Mouse (Mus musculus): ENCODE results near the gene Nfs1. TPM values are rescaled to one million over a fixed set of nuclear protein-coding genes. Genes with fewer than 3 reads are reported as not detected.

Nfs1 gene
- polyA plus RNA-seq, 1 experiment from 2014 or later, result 40.2 TPM

- no peak for ATAC-seq
- Histone ChIP-seq H3K9me3 (ENCODE audit: low read length) (no peaks in the 10 kb centered on the region), H3K9ac (replicated peaks) (no peak overlapping the region), H3K4me2 (ENCODE audit: low read depth, low read length) (no peak overlapping the region), H3K27ac (ENCODE audit: low read depth) (no peak overlapping the region), H3K4me3 (ENCODE audit: low read depth, low read length) (no peak overlapping the region), H3K27me3 (ENCODE audit: insufficient read depth, low read length) (no peaks in the 10 kb centered on the region), H3K4me1 (ENCODE audit: insufficient read depth) (no peaks in the 10 kb centered on the region; the same call in 1 of the 2 replicates), H3K36me3 (replicated peaks; ENCODE audit: insufficient read depth, low read length) (peaks cover 46% of the 10 kb centered on the region)
- DNase-seq, result no peak
- WGBS (ENCODE audit: insufficient replicate concordance), result 84% methylated on average over 8 of the region's 8 CpGs
- TF ChIP-seq CTCF (IDR thresholded peaks at IDR 0.05; ENCODE audit: low read depth), result no peak
- TF ChIP-seq EP300 (IDR thresholded peaks at IDR 0.05; ENCODE audit: low read depth), result no peak
Measured at GRCm38 (mm10) chr2:156079183-156079560, 64.8 kb downstream of the Nfs1 start.

DNA sequence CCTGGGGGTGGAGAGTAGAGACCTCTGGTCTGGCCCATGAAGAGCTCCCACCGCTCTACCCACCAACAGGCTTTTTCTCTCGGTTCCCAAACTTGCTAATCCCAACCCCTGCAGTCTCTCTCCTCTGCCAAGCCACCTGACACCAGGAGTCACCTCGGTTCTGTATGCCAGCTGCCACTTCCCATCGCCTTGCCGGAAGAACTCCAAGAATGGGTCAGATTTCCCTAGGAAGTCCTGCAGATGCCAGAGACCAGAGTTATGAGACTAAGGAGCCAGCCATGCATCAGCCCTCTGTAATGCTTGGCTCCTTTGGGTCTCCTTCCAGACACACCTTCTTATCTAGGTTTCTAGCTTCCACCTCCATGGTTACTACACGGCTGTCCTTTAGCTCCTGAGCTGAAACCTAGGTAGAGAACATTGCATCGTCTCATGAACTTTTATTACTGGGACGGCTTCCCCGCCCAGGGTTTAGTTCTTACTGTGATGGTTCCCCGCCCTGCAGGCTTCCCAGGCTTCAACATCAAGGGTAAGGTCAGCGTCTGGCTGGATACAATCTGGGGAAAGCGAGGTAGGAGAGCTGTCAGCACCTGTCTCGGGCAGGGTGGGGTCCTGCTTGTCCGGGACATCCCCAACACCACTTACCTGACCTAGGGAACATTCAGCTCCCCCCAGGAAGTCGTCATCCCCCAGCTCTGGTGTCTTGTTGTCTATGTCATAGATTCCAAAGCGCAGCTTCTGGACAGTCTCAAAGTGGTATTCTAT is 65.4 kb downstream of the Nfs1 start:
- DNase-seq (no peak), ATAC-seq (no peak)
- no peaks in the 10 kb centered on the region for H3K9me3 ChIP-seq (ENCODE audit: low read length)
- H3K4me3 ChIP-seq (ENCODE audit: low read depth, low read length), result no peak overlapping the region
- 90% methylated on average over 16 of the region's 16 CpGs for WGBS (ENCODE audit: insufficient replicate concordance)
- H3K9ac ChIP-seq (replicated peaks), result no peak overlapping the region
- H3K4me2 ChIP-seq (ENCODE audit: low read depth, low read length), result no peak overlapping the region
- no peak overlapping the region for H3K27ac ChIP-seq (ENCODE audit: low read depth)
- TF ChIP-seq CTCF (IDR thresholded peaks at IDR 0.05; ENCODE audit: low read depth) (no peak), EP300 (IDR thresholded peaks at IDR 0.05; ENCODE audit: low read depth) (no peak)
- H3K36me3 ChIP-seq (replicated peaks; ENCODE audit: insufficient read depth, low read length), result peaks cover 52% of the 10 kb centered on the region
- no peaks in the 10 kb centered on the region; the same call in 1 of the 2 replicates for H3K4me1 ChIP-seq (ENCODE audit: insufficient read depth)
- H3K27me3 ChIP-seq (ENCODE audit: insufficient read depth, low read length), result no peaks in the 10 kb centered on the region

- Histone ChIP-seq H3K9ac (replicated peaks) (no peak overlapping the region), H3K4me2 (ENCODE audit: low read depth, low read length) (no peak overlapping the region), H3K4me3 (ENCODE audit: low read depth, low read length) (no peak overlapping the region), H3K27me3 (ENCODE audit: insufficient read depth, low read length) (no peaks in the 10 kb centered on the region), H3K9me3 (ENCODE audit: low read length) (no peaks in the 10 kb centered on the region), H3K4me1 (ENCODE audit: insufficient read depth) (no peaks in the 10 kb centered on the region; the same call in 1 of the 2 replicates), H3K27ac (ENCODE audit: low read depth) (no peak overlapping the region), H3K36me3 (replicated peaks; ENCODE audit: insufficient read depth, low read length) (peaks cover 61% of the 10 kb centered on the region)
- WGBS (ENCODE audit: insufficient replicate concordance), result 87% methylated on average over 7 of the region's 7 CpGs
- DNase-seq (no peak), ATAC-seq (no peak)
- TF ChIP-seq EP300 (IDR thresholded peaks at IDR 0.05; ENCODE audit: low read depth) (no peak), CTCF (IDR thresholded peaks at IDR 0.05; ENCODE audit: low read depth) (no peak)
Measured at GRCm38 (mm10) chr2:156077461-156077860, 66.5 kb downstream of the Nfs1 start.

GRCm38 (mm10) chr2:156073725-156074124 is 70.3 kb downstream of the Nfs1 start:
- WGBS (ENCODE audit: insufficient replicate concordance), result 95% methylated on average over 15 of the region's 15 CpGs
- Histone ChIP-seq H3K9me3 (ENCODE audit: low read length) (no peaks in the 10 kb centered on the region), H3K27me3 (ENCODE audit: insufficient read depth, low read length) (no peaks in the 10 kb centered on the region), H3K4me2 (ENCODE audit: low read depth, low read length) (no peak overlapping the region), H3K27ac (ENCODE audit: low read depth) (no peak overlapping the region), H3K9ac (replicated peaks) (no peak overlapping the region), H3K4me3 (ENCODE audit: low read depth, low read length) (no peak overlapping the region), H3K4me1 (ENCODE audit: insufficient read depth) (no peaks in the 10 kb centered on the region), H3K36me3 (replicated peaks; ENCODE audit: insufficient read depth, low read length) (peaks cover 65% of the 10 kb centered on the region)
- DNase-seq, result no peak
- TF ChIP-seq EP300 (IDR thresholded peaks at IDR 0.05; ENCODE audit: low read depth) (no peak), CTCF (IDR thresholded peaks at IDR 0.05; ENCODE audit: low read depth) (no peak)
- no peak for ATAC-seq

Other genes starting within 250 kb of the Nfs1 start
- 29.3 and 31.7 TPM in 2 replicates for gene Uqcc1, start 213.9 kb downstream of the Nfs1 start, polyA plus RNA-seq (2015; fragmentation: Nextera tagmentation; extraction: Ambion mirVana)
- not detected in 2 replicates for gene Gm15557, start 203.5 kb downstream of the Nfs1 start, polyA plus RNA-seq (2015; fragmentation: Nextera tagmentation; extraction: Ambion mirVana)
- gene Gdf5, start 198.8 kb downstream of the Nfs1 start, polyA plus RNA-seq (2015; fragmentation: Nextera tagmentation; extraction: Ambion mirVana), result not detected in 2 replicates
- 3.1 and 5.0 TPM in 2 replicates for gene Cep250, start 187.7 kb downstream of the Nfs1 start, polyA plus RNA-seq (2015; fragmentation: Nextera tagmentation; extraction: Ambion mirVana)
- gene 6430550D23Rik, start 136.2 kb downstream of the Nfs1 start, polyA plus RNA-seq (2015; fragmentation: Nextera tagmentation; extraction: Ambion mirVana), result 0.64 and 0.90 TPM in 2 replicates
- gene Ergic3, start 136.1 kb downstream of the Nfs1 start, polyA plus RNA-seq (2015; fragmentation: Nextera tagmentation; extraction: Ambion mirVana), result 64.5 and 64.8 TPM in 2 replicates
- not detected in 2 replicates for gene Fer1l4, start 91.2 kb downstream of the Nfs1 start, polyA plus RNA-seq (2015; fragmentation: Nextera tagmentation; extraction: Ambion mirVana)
- gene Spag4, start 79.0 kb downstream of the Nfs1 start, polyA plus RNA-seq (2015; fragmentation: Nextera tagmentation; extraction: Ambion mirVana), result 0.54 and 0.74 TPM in 2 replicates
- 13.4 and 16.0 TPM in 2 replicates for gene Cpne1, start 32.2 kb downstream of the Nfs1 start, polyA plus RNA-seq (2015; fragmentation: Nextera tagmentation; extraction: Ambion mirVana)
- 5.5 and 5.7 TPM in 2 replicates for gene Rbm12, start 32.2 kb downstream of the Nfs1 start, polyA plus RNA-seq (2015; fragmentation: Nextera tagmentation; extraction: Ambion mirVana)
- 0.88 and 3.0 TPM in 2 replicates for gene Gm28036, start 17.1 kb downstream of the Nfs1 start, polyA plus RNA-seq (2015; fragmentation: Nextera tagmentation; extraction: Ambion mirVana)
- gene Romo1, start 147 bp downstream of the Nfs1 start, polyA plus RNA-seq (2015; fragmentation: Nextera tagmentation; extraction: Ambion mirVana), result 292 and 295 TPM in 2 replicates
- gene Rbm39, start 36.1 kb upstream of the Nfs1 start, polyA plus RNA-seq (2015; fragmentation: Nextera tagmentation; extraction: Ambion mirVana), result 228 and 239 TPM in 2 replicates
- gene Phf20, start 52.3 kb upstream of the Nfs1 start, polyA plus RNA-seq (2015; fragmentation: Nextera tagmentation; extraction: Ambion mirVana), result 11.7 and 15.0 TPM in 2 replicates
- gene Cnbd2, start 168.1 kb upstream of the Nfs1 start, polyA plus RNA-seq (2015; fragmentation: Nextera tagmentation; extraction: Ambion mirVana), result 3.5 and 4.0 TPM in 2 replicates
- gene Scand1, start 168.5 kb upstream of the Nfs1 start, polyA plus RNA-seq (2015; fragmentation: Nextera tagmentation; extraction: Ambion mirVana), result 56.7 and 70.2 TPM in 2 replicates